Comparison of ENCODE assay signal across 26 mouse cellular contexts in genomic region chr4:59816477-59816876, GRCm38 (mm10). TPM values are rescaled to one million over a fixed set of nuclear protein-coding genes. Genes with fewer than 3 reads are reported as not detected.
DNase-seq lines count a peak whose midpoint lies in the region; ATAC-seq and TF ChIP-seq lines count a peak whose summit lies in the region.
"Had no signal": no experiment of that assay in that cellular context is flagged by ENCODE, and none has a peak within 500 bp of the region (broad histone marks: within the 10 kb centered on the region; RNA-seq: fewer than 3 reads in every experiment).

No protein-coding gene starts in this region.

- no peaks in the 10 kb centered on the region for H3K27me3 ChIP-seq in intestine, embryonic 16.5 days (replicated peaks; ENCODE audit: control insufficient read depth, insufficient read depth, low read length)
- H3K27me3 ChIP-seq in intestine, embryonic 15.5 days (replicated peaks): no peaks in the 10 kb centered on the region
- H3K27me3 ChIP-seq in stomach, postnatal 0 days (ENCODE audit: control insufficient read depth, insufficient read depth, low read length): no peaks in the 10 kb centered on the region
- H3K27me3 ChIP-seq: CH12.LX; kidney, embryonic 15.5 days; liver, embryonic 15.5 days; Patski had no signal

- H3K4me2 ChIP-seq in intestine, embryonic 16.5 days (ENCODE audit: low read depth, low read length): no peak overlapping the region
- no peak overlapping the region for H3K4me2 ChIP-seq in intestine, embryonic 15.5 days (replicated peaks)
- H3K4me2 ChIP-seq in stomach, postnatal 0 days (replicated peaks; ENCODE audit: low read depth): no peak overlapping the region
- H3K4me2 ChIP-seq: kidney, embryonic 15.5 days; liver, embryonic 15.5 days had no signal

- TF ChIP-seq CTCF in lung, adult 2 months (IDR thresholded peaks at IDR 0.05; ENCODE audit: insufficient read depth, low read length): no peak
- no peak for TF ChIP-seq CTCF in stomach, postnatal 0 days (IDR thresholded peaks at IDR 0.05; ENCODE audit: low read depth)

- DNase-seq in lung, adult 2 months: peak; percentile 61
- DNase-seq in lung, postnatal 10 days: peak; percentile 67
- no peak for DNase-seq in stomach, postnatal 0 days (ENCODE audit: low spot score)
- DNase-seq in left cerebral cortex, adult 8-10 months (ENCODE audit: low spot score in 2 of 2): no peak
- DNase-seq in c-Kit-positive CD71-positive TER-119-positive erythroid progenitor cells, embryonic 14.5 days (ENCODE audit: low spot score): no peak
- DNase-seq: B cell, adult 2 months; forebrain, postnatal 0 days; gastrocnemius, postnatal 36 days; heart, adult 2 months; heart, postnatal 4 days; kidney, postnatal 4 days; layer of hippocampus, adult 9-11 months; liver; midbrain, embryonic 14.5 days; right cerebral cortex, postnatal 14 days; thymus, postnatal 25 days had no signal

- H3K27ac ChIP-seq in intestine, embryonic 16.5 days (ENCODE audit: low read length): no peak overlapping the region
- H3K27ac ChIP-seq in intestine, embryonic 15.5 days: no peak overlapping the region
- no peak overlapping the region for H3K27ac ChIP-seq in stomach, postnatal 0 days (replicated peaks)
- H3K27ac ChIP-seq: heart, adult 2 months; kidney, embryonic 15.5 days; limb, embryonic 10.5 days; liver, embryonic 15.5 days had no signal

- no peak for TF ChIP-seq EP300 in stomach, postnatal 0 days (optimal IDR thresholded peaks at IDR 0.05)

- H3K9ac ChIP-seq in intestine, embryonic 16.5 days (ENCODE audit: low read depth, low read length): no peak overlapping the region
- H3K9ac ChIP-seq in intestine, embryonic 15.5 days: no peak overlapping the region
- H3K9ac ChIP-seq in stomach, postnatal 0 days (ENCODE audit: low read length): no peak overlapping the region
- H3K9ac ChIP-seq: forebrain, postnatal 0 days; kidney, embryonic 15.5 days; liver, embryonic 15.5 days had no signal

- no peaks in the 10 kb centered on the region for H3K9me3 ChIP-seq in intestine, embryonic 16.5 days (ENCODE audit: control insufficient read depth, low read length)
- no peaks in the 10 kb centered on the region for H3K9me3 ChIP-seq in intestine, embryonic 15.5 days
- no peaks in the 10 kb centered on the region for H3K9me3 ChIP-seq in stomach, postnatal 0 days (ENCODE audit: control insufficient read depth, low read length)
- H3K9me3 ChIP-seq: G1E; kidney, embryonic 15.5 days; limb, embryonic 10.5 days; liver, embryonic 15.5 days had no signal

- H3K36me3 ChIP-seq in intestine, embryonic 16.5 days (ENCODE audit: control insufficient read depth, insufficient read depth, low read length): no peaks in the 10 kb centered on the region
- no peaks in the 10 kb centered on the region for H3K36me3 ChIP-seq in intestine, embryonic 15.5 days
- H3K36me3 ChIP-seq in stomach, postnatal 0 days (ENCODE audit: control insufficient read depth, insufficient read depth, low read length): no peaks in the 10 kb centered on the region
- H3K36me3 ChIP-seq: kidney, embryonic 15.5 days; limb, embryonic 10.5 days; liver, embryonic 15.5 days had no signal

- WGBS in intestine, embryonic 16.5 days: 64% methylated on average over 9 of the region's 9 CpGs
- 59% methylated on average over 9 of the region's 9 CpGs for WGBS in intestine, embryonic 15.5 days
- WGBS in lung, adult 2 months: 60% methylated on average over 9 of the region's 9 CpGs
- WGBS in stomach, postnatal 0 days: 69% methylated on average over 9 of the region's 9 CpGs

- no peak overlapping the region for H3K4me3 ChIP-seq in intestine, embryonic 16.5 days (ENCODE audit: low read length)
- no peak overlapping the region for H3K4me3 ChIP-seq in intestine, embryonic 15.5 days (replicated peaks)
- H3K4me3 ChIP-seq in lung, adult 2 months (replicated peaks; ENCODE audit: extremely low read depth, low read depth, low read length): no peak overlapping the region
- H3K4me3 ChIP-seq in stomach, postnatal 0 days (ENCODE audit: low read depth, low read length): no peak overlapping the region
- H3K4me3 ChIP-seq: heart, adult 2 months; kidney, embryonic 15.5 days; limb, embryonic 10.5 days; liver, embryonic 15.5 days had no signal

- no peak for TF ChIP-seq POLR2A in lung, adult 2 months (IDR thresholded peaks at IDR 0.05; ENCODE audit: borderline replicate concordance, extremely low read depth, low read depth, low read length)

- 0 out of 2 replicates have a peak, but pooled peaks cover 2% of the 10 kb centered on the region for H3K4me1 ChIP-seq in intestine, embryonic 16.5 days (ENCODE audit: control insufficient read depth, insufficient read depth, low read length)
- H3K4me1 ChIP-seq in intestine, embryonic 15.5 days (replicated peaks): peaks cover 2% of the 10 kb centered on the region; the same call in 1 of the 2 replicates
- H3K4me1 ChIP-seq in lung, adult 2 months (ENCODE audit: control insufficient read depth, insufficient read depth, low read length): peaks cover 14% of the 10 kb centered on the region
- H3K4me1 ChIP-seq in stomach, postnatal 0 days (replicated peaks; ENCODE audit: control insufficient read depth, insufficient read depth): no peaks in the 10 kb centered on the region

- ATAC-seq in intestine, embryonic 16.5 days: peak; percentile 57
- ATAC-seq in intestine, embryonic 15.5 days: no peak
- peak; percentile 43; the same call in 1 of the 2 replicates for ATAC-seq in stomach, postnatal 0 days (ENCODE audit: low FRiP score, low TSS enrichment)
- ATAC-seq: forebrain, postnatal 0 days; hindbrain, embryonic 16.5 days; intestine, postnatal 0 days; Patski had no signal

RNA-seq across cellular contexts. Expression of gene Snx30, which starts 10.8 kb away (rescaled TPM):
- 4.3 and 5.2 TPM in 2 replicates for polyA plus RNA-seq in intestine, embryonic 16.5 days (2015; fragmentation: Nextera tagmentation; extraction: Ambion mirVana)
- 4.9 and 6.6 TPM in 2 replicates for polyA plus RNA-seq in intestine, embryonic 15.5 days (2015; fragmentation: Nextera tagmentation; extraction: Ambion mirVana)
- 5.1 and 7.0 TPM in 2 replicates for polyA plus RNA-seq in lung, adult 2 months (2012; rRNA removed)
- polyA plus RNA-seq in stomach, postnatal 0 days (2015; fragmentation: Nextera tagmentation; extraction: Ambion mirVana): 3.0 and 3.5 TPM in 2 replicates
- total RNA-seq in left cerebral cortex, adult 8-10 months (2022): 10 to 100 TPM; 29.5 to 41.8 (median 34.9) TPM

RNA-seq across cellular contexts. Expression of gene Inip, which starts 15.1 kb away (rescaled TPM):
- polyA plus RNA-seq in intestine, embryonic 16.5 days (2015; fragmentation: Nextera tagmentation; extraction: Ambion mirVana): 33.3 and 37.6 TPM in 2 replicates
- polyA plus RNA-seq in intestine, embryonic 15.5 days (2015; fragmentation: Nextera tagmentation; extraction: Ambion mirVana): 40.4 and 40.5 TPM in 2 replicates
- polyA plus RNA-seq in lung, adult 2 months (2012; rRNA removed): 6.8 and 8.9 TPM in 2 replicates
- polyA plus RNA-seq in stomach, postnatal 0 days (2015; fragmentation: Nextera tagmentation; extraction: Ambion mirVana): 22.2 and 23.5 TPM in 2 replicates
- total RNA-seq in left cerebral cortex, adult 8-10 months (2022): 10 to 100 TPM; 20.3 to 22.3 (median 21.0) TPM

Comparison
In these comparisons a context has a peak if more than half of its experiments do, and no peak if none do; other contexts are left out.
1. DNase-seq: peak in lung, adult 2 months (single experiment) and lung, postnatal 10 days (single experiment); none in stomach, postnatal 0 days (single experiment), left cerebral cortex, adult 8-10 months (0 of 2) and c-Kit-positive CD71-positive TER-119-positive erythroid progenitor cells, embryonic 14.5 days (single experiment).